Mouse (Mus musculus) MEL (cell line): Measurements from ENCODE around the gene Ubb. TPM values are rescaled to one million over a fixed set of nuclear protein-coding genes. Genes with fewer than 3 reads are reported as not detected.
A peak's percentile ranks its signal among the peaks of the same experiment; 100 is the strongest.

Experiments
- DNase-seq: peaks from one replicate; pipeline ENCODE4 v3.0.0; 2011; ENCODE audit warnings: low read depth, low spot score
- H3K27ac ChIP-seq: 2 replicates; pipeline ENCODE4 v1.5.1; 2012; ENCODE audit warnings: low read depth, mild to moderate bottlenecking, control low read depth, low read length, moderate library complexity; ENCODE audit not compliant: control insufficient read depth
- H3K27me3 ChIP-seq, 2 experiments: fragments of 150-350 bp in 1 of 2; sonication (generic) in 1 of 2; 2 replicates each; pipeline ENCODE4 v1.6.1; 2012; ENCODE audit warnings: low read length in 2 of 2, mild to moderate bottlenecking in 2 of 2, improper control_type of control experiment in 1 of 2, moderate library complexity in 1 of 2; ENCODE audit not compliant: insufficient read depth in 2 of 2, control insufficient read depth in 1 of 2
- H3K36me3 ChIP-seq, 2 experiments: 2 replicates each; pipeline ENCODE4 v1.6.1; 2012 to 2014; ENCODE audit warnings: low read length in 2 of 2, improper control_type of control experiment in 1 of 2, inconsistent platforms in 1 of 2, mild to moderate bottlenecking in 1 of 2; ENCODE audit not compliant: insufficient read depth in 2 of 2, control insufficient read depth in 1 of 2
- H3K4me1 ChIP-seq, 2 experiments: fragments of 150-350 bp in 1 of 2; sonication (generic) in 1 of 2; 2 replicates each; pipeline ENCODE4 v1.6.1; 2012; ENCODE audit warnings: low read length in 2 of 2, improper control_type of control experiment in 1 of 2, mild to moderate bottlenecking in 1 of 2; ENCODE audit not compliant: insufficient read depth in 2 of 2, control insufficient read depth in 1 of 2
- H3K4me3 ChIP-seq, 2 experiments: fragments of 150-350 bp in 1 of 2; sonication (generic) in 1 of 2; 2 replicates each; pipeline ENCODE4 v1.5.1; 2012; ENCODE audit warnings: low read depth in 2 of 2, low read length in 2 of 2, mild to moderate bottlenecking in 2 of 2, moderate library complexity in 2 of 2, control low read depth in 1 of 2, improper control_type of control experiment in 1 of 2; ENCODE audit not compliant: control insufficient read depth in 1 of 2, insufficient read depth in 1 of 2
- H3K79me2 ChIP-seq: 2 replicates; pipeline ENCODE4 v1.6.1; 2012; ENCODE audit warnings: mild to moderate bottlenecking, low read length, moderate library complexity; ENCODE audit not compliant: control insufficient read depth, poor library complexity, insufficient read depth
- H3K9ac ChIP-seq: 2 replicates; pipeline ENCODE4 v1.6.1; 2012; ENCODE audit warnings: low read depth, mild to moderate bottlenecking, control low read depth, low read length, moderate library complexity; ENCODE audit not compliant: control insufficient read depth, poor library complexity, severe bottlenecking
- H3K9me3 ChIP-seq: fragments of 150-350 bp; sonication (generic); replicated peaks from 2 replicates; pipeline ENCODE4 v1.6.1; 2012; ENCODE audit warnings: mild to moderate bottlenecking, low read length, improper control_type of control experiment, moderate library complexity; ENCODE audit not compliant: insufficient read depth
- BHLHE40 ChIP-seq: IDR thresholded peaks from 2 replicates; pipeline ENCODE4 v1.6.1; 2012; ENCODE audit warnings: low read depth, mild to moderate bottlenecking, inconsistent platforms, low read length, improper control_type of control experiment, borderline replicate concordance
- CHD1 ChIP-seq: IDR thresholded peaks from 2 replicates; pipeline ENCODE4 v1.6.1; 2012; ENCODE audit warnings: low read depth, mild to moderate bottlenecking, inconsistent platforms, low read length, improper control_type of control experiment
- CHD2 ChIP-seq: IDR thresholded peaks from 2 replicates; pipeline ENCODE4 v1.6.1; 2011; ENCODE audit warnings: low read length, improper control_type of control experiment
- CTCF ChIP-seq, 3 experiments: IDR thresholded peaks in 2 of 3; conservative IDR thresholded peaks in 1 of 3; 2 replicates each; pipeline ENCODE4 v1.5.1; 2011 to 2012; ENCODE audit warnings: low read length in 3 of 3, low read depth in 2 of 3, mild to moderate bottlenecking in 2 of 3, improper control_type of control experiment in 1 of 3, inconsistent platforms in 1 of 3, mixed read lengths in 1 of 3, moderate library complexity in 1 of 3; ENCODE audit not compliant: control insufficient read depth in 1 of 3, insufficient read depth in 1 of 3, poor library complexity in 1 of 3, severe bottlenecking in 1 of 3
- E2F4 ChIP-seq: IDR thresholded peaks from 2 replicates; pipeline ENCODE4 v1.6.1; 2011; ENCODE audit warnings: low read depth, low read length, improper control_type of control experiment, borderline replicate concordance
- ELF1 ChIP-seq: IDR thresholded peaks from 2 replicates; pipeline ENCODE4 v1.6.1; 2014; ENCODE audit warnings: low read depth, mild to moderate bottlenecking, inconsistent platforms, low read length, improper control_type of control experiment, moderate library complexity
- EP300 ChIP-seq, 2 experiments: IDR thresholded peaks; 2 replicates each; pipeline ENCODE4 v1.6.1; 2011; ENCODE audit warnings: improper control_type of control experiment in 2 of 2, low read length in 2 of 2, low read depth in 1 of 2, mild to moderate bottlenecking in 1 of 2
- ETS1 ChIP-seq: IDR thresholded peaks from 2 replicates; pipeline ENCODE4 v1.6.1; 2012; ENCODE audit warnings: low read depth, mild to moderate bottlenecking, inconsistent platforms, low read length, improper control_type of control experiment, moderate library complexity
- GABPA ChIP-seq: IDR thresholded peaks from 2 replicates; pipeline ENCODE4 v1.6.1; 2012; ENCODE audit warnings: low read depth, mild to moderate bottlenecking, inconsistent platforms, low read length, improper control_type of control experiment, moderate library complexity
- GATA1 ChIP-seq: IDR thresholded peaks from 2 replicates; pipeline ENCODE4 v1.6.1; 2011; ENCODE audit warnings: low read depth, low read length, improper control_type of control experiment
- KAT2A ChIP-seq: conservative IDR thresholded peaks from 2 replicates; pipeline ENCODE4 v1.6.1; 2012; ENCODE audit warnings: low read depth, low read length, improper control_type of control experiment, inconsistent platforms
- MAFK ChIP-seq: IDR thresholded peaks from 2 replicates; pipeline ENCODE4 v1.6.1; 2011; ENCODE audit warnings: low read depth, mild to moderate bottlenecking, low read length, improper control_type of control experiment, borderline replicate concordance
- MAX ChIP-seq: IDR thresholded peaks from 2 replicates; pipeline ENCODE4 v1.6.1; 2011; ENCODE audit warnings: low read length, improper control_type of control experiment
- MEF2A ChIP-seq: IDR thresholded peaks from 2 replicates; pipeline ENCODE4 v1.6.1; 2014; ENCODE audit warnings: low read depth, mild to moderate bottlenecking, inconsistent platforms, low read length, improper control_type of control experiment; ENCODE audit not compliant: poor library complexity, insufficient replicate concordance, severe bottlenecking; ENCODE audit errors: extremely low read depth
- MXI1 ChIP-seq: IDR thresholded peaks from 2 replicates; pipeline ENCODE4 v1.6.1; 2011; ENCODE audit warnings: mild to moderate bottlenecking, low read depth, low read length, improper control_type of control experiment
- MYB ChIP-seq: IDR thresholded peaks from 2 replicates; pipeline ENCODE4 v1.6.1; 2011; ENCODE audit warnings: mild to moderate bottlenecking, low read depth, low read length, improper control_type of control experiment
- MYC ChIP-seq: IDR thresholded peaks from 2 replicates; pipeline ENCODE4 v1.6.1; 2011; ENCODE audit warnings: low read depth, mild to moderate bottlenecking, low read length, improper control_type of control experiment, moderate library complexity
- NELFE ChIP-seq: IDR thresholded peaks from 2 replicates; pipeline ENCODE4 v1.6.1; 2011; ENCODE audit warnings: low read depth, low read length, improper control_type of control experiment
- NRF1 ChIP-seq: IDR thresholded peaks from 2 replicates; pipeline ENCODE4 v1.6.1; 2014; ENCODE audit warnings: low read depth, mild to moderate bottlenecking, inconsistent platforms, low read length, improper control_type of control experiment, moderate library complexity; ENCODE audit not compliant: poor library complexity, insufficient read depth, severe bottlenecking
- POLR2A ChIP-seq, 2 experiments: IDR thresholded peaks; 2 replicates each; pipeline ENCODE4 v1.6.1; 2011 to 2012; ENCODE audit warnings: low read length in 2 of 2, mild to moderate bottlenecking in 2 of 2, control low read depth in 1 of 2, improper control_type of control experiment in 1 of 2, low read depth in 1 of 2, moderate library complexity in 1 of 2; ENCODE audit not compliant: control insufficient read depth in 1 of 2, insufficient read depth in 1 of 2, poor library complexity in 1 of 2
- POLR2AphosphoS5 ChIP-seq: IDR thresholded peaks from 2 replicates; pipeline ENCODE4 v1.6.1; 2012; ENCODE audit warnings: low read depth, borderline replicate concordance, mild to moderate bottlenecking, inconsistent platforms, low read length, moderate library complexity, mixed read lengths
- RAD21 ChIP-seq: IDR thresholded peaks from 2 replicates; pipeline ENCODE4 v1.6.1; 2011; ENCODE audit warnings: mild to moderate bottlenecking, low read depth, low read length, improper control_type of control experiment
- SIN3A ChIP-seq: IDR thresholded peaks from 2 replicates; pipeline ENCODE4 v1.6.1; 2012; ENCODE audit warnings: low read length, improper control_type of control experiment, inconsistent platforms
- SMC3 ChIP-seq: IDR thresholded peaks from 2 replicates; pipeline ENCODE4 v1.6.1; 2011; ENCODE audit warnings: low read depth, low read length, improper control_type of control experiment
- TAL1 ChIP-seq: IDR thresholded peaks from 2 replicates; pipeline ENCODE4 v1.6.1; 2012; ENCODE audit warnings: mild to moderate bottlenecking, inconsistent platforms, low read length, moderate library complexity, mixed read lengths
- TBP ChIP-seq: IDR thresholded peaks from 2 replicates; pipeline ENCODE4 v1.8.0; 2011; ENCODE audit warnings: low read depth, low read length, improper control_type of control experiment
- TCF12 ChIP-seq: IDR thresholded peaks from 2 replicates; pipeline ENCODE4 v1.6.1; 2014; ENCODE audit warnings: low read depth, mild to moderate bottlenecking, inconsistent platforms, low read length, improper control_type of control experiment, moderate library complexity
- UBTF ChIP-seq: IDR thresholded peaks from 2 replicates; pipeline ENCODE4 v1.6.1; 2012; ENCODE audit warnings: low read depth, mild to moderate bottlenecking, inconsistent platforms, low read length, improper control_type of control experiment, moderate library complexity, borderline replicate concordance; ENCODE audit not compliant: insufficient read depth
- USF1 ChIP-seq: IDR thresholded peaks from 2 replicates; pipeline ENCODE4 v1.6.1; 2014; ENCODE audit warnings: low read depth, mild to moderate bottlenecking, inconsistent platforms, low read length, improper control_type of control experiment, moderate library complexity
- ZC3H11A ChIP-seq: IDR thresholded peaks from 2 replicates; pipeline ENCODE4 v1.6.1; 2012; ENCODE audit warnings: low read depth, mild to moderate bottlenecking, inconsistent platforms, low read length, improper control_type of control experiment
- ZKSCAN1 ChIP-seq: IDR thresholded peaks from 2 replicates; pipeline ENCODE4 v1.6.1; 2012; ENCODE audit warnings: low read depth, mild to moderate bottlenecking, inconsistent platforms, low read length, improper control_type of control experiment, moderate library complexity
- polyA plus RNA-seq, 2 experiments: library from polyadenylated mRNA; stranded (reverse) in 1 of 2; unstranded in 1 of 2; fragments of >175 nt in 1 of 2; fragments of >200 nt in 1 of 2; gene quantifications; 2 replicates each; pipeline versions ENCODE4 v1.2.1 to v1.2.4; 2012; ENCODE audit warnings: low replicate concordance in 2 of 2, low read depth in 1 of 2; ENCODE audit not compliant: insufficient read length in 2 of 2, insufficient read depth in 1 of 2, missing spikeins in 1 of 2
- total RNA-seq: library from RNA; depleted of rRNA; stranded (reverse); fragments of 300-350 nt; gene quantifications from 2 replicates; pipeline ENCODE4 v1.2.3, GENCODE M21; 2012

Ubb gene
- total and polyA plus RNA-seq, 3 experiments: 1,800 to 1,877 TPM; not detected in 1

DNA sequence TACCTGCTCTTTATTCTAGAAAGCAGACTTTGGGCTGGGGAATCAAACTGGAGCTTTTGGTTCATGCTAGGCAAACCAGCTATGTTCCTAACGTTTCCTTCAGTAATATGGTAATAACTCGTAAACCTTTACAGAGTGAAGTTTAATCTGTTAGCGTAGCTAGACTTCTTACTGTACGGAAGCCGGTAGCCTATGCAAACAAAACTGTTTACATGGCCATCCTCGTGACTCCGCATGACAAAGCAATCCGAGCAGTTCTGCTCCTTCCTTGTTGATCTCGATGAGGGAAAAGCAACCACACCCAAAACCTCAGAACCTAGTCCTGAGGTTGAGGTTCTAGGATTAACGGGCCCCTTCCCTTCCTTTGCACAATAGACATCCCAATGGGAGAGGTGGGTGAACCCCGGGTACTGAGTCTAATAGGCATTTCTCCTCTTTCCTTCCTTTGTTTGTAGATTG is 715 bp upstream of the Ubb start (continued):
- TF ChIP-seq MAX: peak; percentile 92
- peak; percentile 83; the same call in 1 of the 2 replicates for TF ChIP-seq GABPA
- no peak for TF ChIP-seq CTCF (IDR thresholded peaks at IDR 0.05 in 2 of 3, conservative IDR thresholded peaks at IDR 0.05 in 1 of 3; ENCODE audit: control insufficient read depth in 1 of 3, insufficient read depth in 1 of 3, low read depth in 2 of 3, low read length in 3 of 3, poor library complexity in 1 of 3, severe bottlenecking in 1 of 3)

- Histone ChIP-seq H3K79me2 (peaks cover 27% of the 10 kb centered on the region), H3K4me3 (peak overlapping the region; percentile 84 to 88), H3K27ac (peak overlapping the region; percentile 94), H3K36me3 (peaks cover 10 to 23% of the 10 kb centered on the region in 2 experiments), H3K4me1 (peaks cover 0 to 14% of the 10 kb centered on the region in 2 experiments; a peak in 3 of 4 replicates), H3K9ac (peak overlapping the region; percentile 90), H3K27me3 (no peaks in the 10 kb centered on the region), H3K9me3 (no peaks in the 10 kb centered on the region)
- peak; percentile 95 for DNase-seq
- peak; percentile 97 for TF ChIP-seq BHLHE40
- TF ChIP-seq MYC: peak; percentile 77
- TF ChIP-seq UBTF: no peak
- peak; percentile 85 for TF ChIP-seq CHD1
- TF ChIP-seq NELFE: peak; percentile 100
- TF ChIP-seq MXI1: peak; percentile 93
- peak; percentile 84 for TF ChIP-seq ETS1
- TF ChIP-seq GABPA: no peak
- peak; percentile 95 for TF ChIP-seq MYB
- peak; percentile 97 for TF ChIP-seq KAT2A
- no peak for TF ChIP-seq MEF2A
- TF ChIP-seq CTCF (IDR thresholded peaks at IDR 0.05 in 2 of 3, conservative IDR thresholded peaks at IDR 0.05 in 1 of 3; ENCODE audit: control insufficient read depth in 1 of 3, insufficient read depth in 1 of 3, low read depth in 2 of 3, low read length in 3 of 3, poor library complexity in 1 of 3, severe bottlenecking in 1 of 3): no peak
- TF ChIP-seq ZKSCAN1: peak; percentile 60
- peak; percentile 53 for TF ChIP-seq NRF1
- TF ChIP-seq TBP: peak; percentile 99
- TF ChIP-seq TAL1: no peak
- TF ChIP-seq GATA1: no peak; the same call in 1 of the 2 replicates
- TF ChIP-seq ELF1: peak; percentile 89
- TF ChIP-seq SMC3: no peak
- TF ChIP-seq ZC3H11A: no peak
- peak; percentile 91 for TF ChIP-seq MAX
- TF ChIP-seq CHD2: peak; percentile 65; the same call in 1 of the 2 replicates
- TF ChIP-seq SIN3A: peak; percentile 98
- TF ChIP-seq TCF12: peak; percentile 83
- TF ChIP-seq E2F4: peak; percentile 84
- no peak for TF ChIP-seq RAD21
- TF ChIP-seq EP300 (IDR thresholded peaks at IDR 0.05; ENCODE audit: low read depth in 1 of 2, low read length in 2 of 2): peak; percentile 36 to 63; a peak in 3 of 4 replicates
- no peak for TF ChIP-seq MAFK
- peak; percentile 99 to 100 for TF ChIP-seq POLR2A (IDR thresholded peaks at IDR 0.05; ENCODE audit: control insufficient read depth in 1 of 2, insufficient read depth in 1 of 2, low read depth in 1 of 2, low read length in 2 of 2, poor library complexity in 1 of 2)
- TF ChIP-seq USF1: peak; percentile 58; the same call in 1 of the 2 replicates
- TF ChIP-seq POLR2AphosphoS5: peak; percentile 98
These were observed 502 bp downstream of the Ubb start for GRCm38 (mm10) chr11:62551226-62552119.
